Comparison of ENCODE assay signal across 10 mouse cellular contexts in genomic region chr2:60747590-60747989, GRCm38 (mm10). TPM values are rescaled to one million over a fixed set of nuclear protein-coding genes. Genes with fewer than 3 reads are reported as not detected.
DNase-seq lines count a peak whose midpoint lies in the region; TF ChIP-seq lines count a peak whose summit lies in the region.
"Had no signal": no experiment of that assay in that cellular context is flagged by ENCODE, and none has a peak within 500 bp of the region (broad histone marks: within the 10 kb centered on the region; RNA-seq: fewer than 3 reads in every experiment).

No protein-coding gene starts in this region.

- TF ChIP-seq POLR2A in thymus, adult 2 months (IDR thresholded peaks at IDR 0.05; ENCODE audit: control insufficient read depth, extremely low read depth, insufficient read depth, low read length, poor library complexity) = no peak

- intact Hi-C loops in heart, postnatal 25 days (cut with DNase I) = no loop called here

- H3K27me3 ChIP-seq in thymus, adult 2 months (ENCODE audit: control insufficient read depth, insufficient read depth, low read length) = 0 out of 2 replicates have a peak, but pooled peaks cover 2% of the 10 kb centered on the region
- H3K27me3 ChIP-seq: neural tube, embryonic 13.5 days had no signal

- no peaks in the 10 kb centered on the region for H3K4me1 ChIP-seq in thymus, adult 2 months (replicated peaks; ENCODE audit: control insufficient read depth, insufficient read depth, low read length)
- H3K4me1 ChIP-seq: neural tube, embryonic 13.5 days had no signal

- TF ChIP-seq CTCF in layer of hippocampus, adult 2 months (conservative IDR thresholded peaks at IDR 0.05) = peak; percentile 31; the same call in 1 of the 2 replicates
- no peak for TF ChIP-seq CTCF in thymus, adult 2 months (IDR thresholded peaks at IDR 0.05; ENCODE audit: borderline replicate concordance, control insufficient read depth, extremely low read depth, insufficient read depth, low read length, poor library complexity)

- DNase-seq in layer of hippocampus, adult 2 months (ENCODE audit: low spot score in 2 of 2) = no peak
- DNase-seq in layer of hippocampus, adult 9-10 months (ENCODE audit: low spot score) = no peak
- DNase-seq in gastrocnemius, adult 18-20 months (ENCODE audit: low spot score) = peak; percentile 64
- peak; percentile 31 for DNase-seq in heart, postnatal 25 days (ENCODE audit: low spot score)
- peak; percentile 26 for DNase-seq in lung, postnatal 25 days (ENCODE audit: low spot score)
- no peak for DNase-seq in c-Kit-positive CD71-positive TER-119-positive erythroid progenitor cells, embryonic 14.5 days (ENCODE audit: low spot score)
- no peak for DNase-seq in right cerebral cortex, adult 2 months (ENCODE audit: low spot score in 2 of 2)
- no peak for DNase-seq in thymus, adult 2 months
- DNase-seq: cerebellum, adult 18-20 months had no signal

- WGBS in thymus, adult 2 months = 91% methylated on average over 3 of the region's 3 CpGs

- no peaks in the 10 kb centered on the region for H3K36me3 ChIP-seq in thymus, adult 2 months (ENCODE audit: control insufficient read depth, insufficient read depth, low read length)
- H3K36me3 ChIP-seq: neural tube, embryonic 13.5 days had no signal

- H3K27ac ChIP-seq in layer of hippocampus, adult 2 months = no peak overlapping the region
- H3K27ac ChIP-seq in thymus, adult 2 months (ENCODE audit: control insufficient read depth, insufficient read depth, low read length) = no peak overlapping the region
- H3K27ac ChIP-seq: neural tube, embryonic 13.5 days had no signal

- no peak overlapping the region for H3K4me3 ChIP-seq in layer of hippocampus, adult 2 months
- no peak overlapping the region for H3K4me3 ChIP-seq in thymus, adult 2 months (ENCODE audit: control insufficient read depth, insufficient read depth, low read length)
- H3K4me3 ChIP-seq: neural tube, embryonic 13.5 days had no signal

RNA-seq across cellular contexts. Expression of gene Itgb6, which starts 25.1 kb away (rescaled TPM):
- not detected for total RNA-seq in layer of hippocampus, adult 2 months (2021)
- 10 to 100 TPM; 38.3 to 44.0 TPM for total RNA-seq in gastrocnemius, adult 18-20 months (2021)
- 10 to 100 TPM; 23.0 to 25.0 TPM for total RNA-seq in heart, postnatal 25 days (2021)
- polyA plus RNA-seq in thymus, adult 2 months (2012; rRNA removed) = 0.31 and 1.2 TPM in 2 replicates

Comparison
In these comparisons a context has a peak if more than half of its experiments do, and no peak if none do; other contexts are left out.
1. DNase-seq: peak in gastrocnemius, adult 18-20 months (single experiment), heart, postnatal 25 days (single experiment) and lung, postnatal 25 days (single experiment); none in layer of hippocampus, adult 2 months (0 of 2), layer of hippocampus, adult 9-10 months (single experiment), c-Kit-positive CD71-positive TER-119-positive erythroid progenitor cells, embryonic 14.5 days (single experiment), right cerebral cortex, adult 2 months (0 of 2) and thymus, adult 2 months (single experiment).
2. RNA of gene Itgb6, which starts 25.1 kb away (total RNA-seq): 38.3 to 44.0 TPM in gastrocnemius, adult 18-20 months and 23.0 to 25.0 TPM in heart, postnatal 25 days; not detected in layer of hippocampus, adult 2 months; every median in the first group is over 10 times any median in the second.